Mouse (Mus musculus): Measurements from ENCODE around the gene Susd1. TPM values are rescaled to one million over a fixed set of nuclear protein-coding genes. Genes with fewer than 3 reads are reported as not detected.

The Susd1 gene
- total and polyA plus RNA-seq, 3 experiments: 1.6 to 6.1 (median 4.1) TPM

DNA sequence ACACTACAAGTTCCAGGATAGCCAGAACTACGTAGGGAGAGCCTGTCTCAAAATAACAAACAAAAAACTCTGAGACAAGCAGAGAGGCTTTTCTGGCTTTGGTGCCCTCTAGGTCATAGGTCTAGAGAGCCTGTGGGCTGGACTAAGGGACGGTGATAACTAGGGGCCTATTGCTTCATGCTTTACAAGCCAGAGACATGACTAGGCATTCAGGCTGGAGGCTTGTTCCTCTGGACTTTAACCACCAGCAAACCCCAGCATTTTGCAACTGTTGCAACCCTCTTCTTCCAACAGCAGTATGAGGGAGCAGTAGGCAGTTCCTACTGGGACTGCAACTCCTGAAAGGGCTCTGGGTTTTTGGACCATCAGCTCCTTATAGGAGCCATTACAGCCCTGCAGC, 1.5 kb upstream of the Susd1 start:
- H3K9me3 ChIP-seq (replicated peaks; ENCODE audit: low read length): peaks cover 6% of the 10 kb centered on the region
- H3K36me3 ChIP-seq (replicated peaks in 1 of 2; ENCODE audit: control insufficient read depth in 1 of 2, insufficient read depth in 1 of 2, low read length in 1 of 2): no peaks in the 10 kb centered on the region
- H3K27me3 ChIP-seq (replicated peaks): no peaks in the 10 kb centered on the region
- H3K4me3 ChIP-seq (replicated peaks in 1 of 3; ENCODE audit: low read depth in 2 of 3, low read length in 2 of 3, poor library complexity in 1 of 3): no peak overlapping the region
- TF ChIP-seq JUN (IDR thresholded peaks at IDR 0.05; ENCODE audit: insufficient read depth, low read depth, low read length) (no peak), SIN3A (IDR thresholded peaks at IDR 0.05; ENCODE audit: low read length) (no peak), ZC3H11A (IDR thresholded peaks at IDR 0.05; ENCODE audit: low read depth, low read length) (no peak), CHD2 (IDR thresholded peaks at IDR 0.05; ENCODE audit: low read length) (no peak), TCF12 (IDR thresholded peaks at IDR 0.05; ENCODE audit: low read depth, low read length) (no peak), JUND (conservative IDR thresholded peaks at IDR 0.05; ENCODE audit: low read depth, low read length) (no peak), NELFE (IDR thresholded peaks at IDR 0.05; ENCODE audit: low read depth, low read length) (no peak), NRF1 (IDR thresholded peaks at IDR 0.05; ENCODE audit: low read depth, low read length) (no peak), ZKSCAN1 (IDR thresholded peaks at IDR 0.05; ENCODE audit: borderline replicate concordance, low read depth, low read length) (no peak), UBTF (IDR thresholded peaks at IDR 0.05; ENCODE audit: low read depth, low read length) (no peak), MEF2A (IDR thresholded peaks at IDR 0.05; ENCODE audit: borderline replicate concordance, low read depth, low read length) (no peak)
- no peak overlapping the region for H3K4me2 ChIP-seq (ENCODE audit: insufficient read depth, low read depth, poor library complexity, severe bottlenecking)
- no peak for DNase-seq (ENCODE audit: extremely low read depth)
- H3K9ac ChIP-seq (ENCODE audit: insufficient read depth, low read depth): no peak overlapping the region
- no peaks in the 10 kb centered on the region for H3K79me2 ChIP-seq (replicated peaks; ENCODE audit: control insufficient read depth, extremely low read depth, insufficient read depth, poor library complexity, severe bottlenecking)
- no peak overlapping the region for H3K27ac ChIP-seq (ENCODE audit: insufficient read depth, low read depth)
- dilution Hi-C loops (cut with MboI; ENCODE audit: extremely low pct_ligation_motif_present, extremely low pct_unique_long_range_greater_than_20kb, low sequenced_read_pairs): no loop called here
- H3K4me1 ChIP-seq (ENCODE audit: control insufficient read depth in 1 of 2, insufficient read depth in 2 of 2): peaks cover 13 to 47% of the 10 kb centered on the region in 2 experiments; a peak in 3 of 4 replicates
- in situ Hi-C loops (cut with MboI; ENCODE audit: low pct_ligation_motif_present, low pct_unique_long_range_greater_than_20kb, low sequenced_read_pairs): no loop called here

DNA sequence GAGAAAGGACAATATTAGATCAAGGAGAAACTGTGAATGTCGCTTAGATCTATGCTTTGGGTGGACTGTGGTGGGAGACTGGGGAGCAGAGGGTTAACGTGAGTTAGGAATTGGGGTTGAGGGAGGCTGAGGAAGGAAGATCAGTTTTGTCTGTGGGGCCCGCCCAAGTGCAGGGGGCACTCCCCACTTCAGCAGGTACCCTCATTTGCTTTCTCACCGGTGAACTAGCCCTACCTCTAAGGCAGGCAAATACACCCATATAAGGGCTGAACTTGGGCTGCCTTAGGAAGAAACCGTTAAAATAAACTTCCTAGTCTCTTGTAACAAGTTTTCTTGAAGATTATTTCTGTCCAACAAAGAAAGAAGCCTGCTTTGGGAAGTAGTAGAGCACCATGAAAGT, 608 bp upstream of the Susd1 start:
- Histone ChIP-seq H3K36me3 (replicated peaks in 1 of 2; ENCODE audit: control insufficient read depth in 1 of 2, insufficient read depth in 1 of 2, low read length in 1 of 2) (no peaks in the 10 kb centered on the region), H3K4me2 (ENCODE audit: insufficient read depth, low read depth, poor library complexity, severe bottlenecking) (no peak overlapping the region), H3K27me3 (replicated peaks) (no peaks in the 10 kb centered on the region), H3K4me3 (replicated peaks in 1 of 3; ENCODE audit: low read depth in 2 of 3, low read length in 2 of 3, poor library complexity in 1 of 3) (no peak overlapping the region), H3K9ac (ENCODE audit: insufficient read depth, low read depth) (no peak overlapping the region), H3K27ac (ENCODE audit: insufficient read depth, low read depth) (no peak overlapping the region), H3K79me2 (replicated peaks; ENCODE audit: control insufficient read depth, extremely low read depth, insufficient read depth, poor library complexity, severe bottlenecking) (no peaks in the 10 kb centered on the region), H3K4me1 (ENCODE audit: control insufficient read depth in 1 of 2, insufficient read depth in 2 of 2) (peaks cover 11 to 38% of the 10 kb centered on the region in 2 experiments; a peak in 3 of 4 replicates), H3K9me3 (replicated peaks; ENCODE audit: low read length) (peaks cover 6% of the 10 kb centered on the region)
- TF ChIP-seq JUN (IDR thresholded peaks at IDR 0.05; ENCODE audit: insufficient read depth, low read depth, low read length) (no peak), GABPA (IDR thresholded peaks at IDR 0.05; ENCODE audit: insufficient replicate concordance, low read depth, low read length) (no peak), ZNF384 (IDR thresholded peaks at IDR 0.05; ENCODE audit: low read depth, low read length) (no peak), BHLHE40 (IDR thresholded peaks at IDR 0.05; ENCODE audit: low read depth, low read length) (no peak), RCOR1 (conservative IDR thresholded peaks at IDR 0.05; ENCODE audit: low read depth, low read length) (no peak), ZC3H11A (IDR thresholded peaks at IDR 0.05; ENCODE audit: low read depth, low read length) (no peak), CHD1 (IDR thresholded peaks at IDR 0.05; ENCODE audit: low read depth, low read length) (no peak), MAZ (IDR thresholded peaks at IDR 0.05; ENCODE audit: low read depth, low read length) (no peak), JUND (conservative IDR thresholded peaks at IDR 0.05; ENCODE audit: low read depth, low read length) (no peak), TBP (conservative IDR thresholded peaks at IDR 0.05; ENCODE audit: low read depth, low read length) (no peak), USF1 (IDR thresholded peaks at IDR 0.05; ENCODE audit: low read depth, low read length) (no peak), IRF4 (IDR thresholded peaks at IDR 0.05; ENCODE audit: low read depth, low read length) (no peak), SIN3A (IDR thresholded peaks at IDR 0.05; ENCODE audit: low read length) (no peak), ETS1 (conservative IDR thresholded peaks at IDR 0.05; ENCODE audit: low read depth, low read length) (no peak), HCFC1 (IDR thresholded peaks at IDR 0.05; ENCODE audit: low read depth, low read length) (no peak), SMC3 (IDR thresholded peaks at IDR 0.05; ENCODE audit: low read depth, low read length) (no peak), ZMIZ1 (IDR thresholded peaks at IDR 0.05; ENCODE audit: low read depth, low read length) (no peak), MAFK (IDR thresholded peaks at IDR 0.05; ENCODE audit: insufficient replicate concordance, low read length) (no peak), KAT2A (IDR thresholded peaks at IDR 0.05; ENCODE audit: insufficient replicate concordance, low read length) (no peak)
- no peak for DNase-seq (ENCODE audit: extremely low read depth)
- dilution Hi-C loops (cut with MboI; ENCODE audit: extremely low pct_ligation_motif_present, extremely low pct_unique_long_range_greater_than_20kb, low sequenced_read_pairs): no loop called here
- in situ Hi-C loops (cut with MboI; ENCODE audit: low pct_ligation_motif_present, low pct_unique_long_range_greater_than_20kb, low sequenced_read_pairs): no loop called here
